Mouse (Mus musculus) megakaryocyte, adult 5-6 weeks (primary cell): Measurements from ENCODE around the gene Nthl1. TPM values are rescaled to one million over a fixed set of nuclear protein-coding genes. Genes with fewer than 3 reads are reported as not detected.
A peak's percentile ranks its signal among the peaks of the same experiment; 100 is the strongest.
"Not testable (repeated sequence)": the region's sequence is repeated elsewhere in the genome, so short reads cannot be mapped to it uniquely, and the experiment has no call there.

ENCODE experiments used
- ATAC-seq: 2 replicates; pipeline ENCODE4 v1.8.0; 2016; ENCODE audit warnings: mild to moderate bottlenecking, inconsistent platforms; ENCODE audit not compliant: poor library complexity, severe bottlenecking
- total RNA-seq, 2 experiments: library from RNA; stranded (forward) in 1 of 2; stranded (reverse) in 1 of 2; fragments of 153-499, 151-499 nt in 1 of 2; fragments of 221-1000, 200-1000 nt in 1 of 2; gene quantifications; 2 replicates each; pipeline versions ENCODE4 v1.2.3 to v1.2.4; 2015 to 2017

The Nthl1 gene
- total RNA-seq, 2 experiments from 2014 or later: 2.1 to 4.7 TPM

- ATAC-seq: no peak
Measured at GRCm38 (mm10) chr17:24648731-24649377, 16.4 kb downstream of the Nthl1 start.

GRCm38 (mm10) chr17:24649581-24650069 lies 17.1 kb downstream of the Nthl1 start:
- ATAC-seq: peak; percentile 46

- peak; percentile 23; the same call in 1 of the 2 replicates for ATAC-seq
Measured at GRCm38 (mm10) chr17:24650070-24650616, 17.7 kb downstream of the Nthl1 start, which contains the start of gene Slc9a3r2. Gene Slc9a3r2 (minus strand): TSS chr17:24650327.

- no peak for ATAC-seq
Measured at GRCm38 (mm10) chr17:24650766-24651165, 18.3 kb downstream of the Nthl1 start.

- no peak for ATAC-seq
Measured at GRCm38 (mm10) chr17:24651835-24652234, 19.4 kb downstream of the Nthl1 start.

GRCm38 (mm10) chr17:24653967-24654710 lies 21.7 kb downstream of the Nthl1 start:
- ATAC-seq: peak; percentile 86

- ATAC-seq: no peak
Measured at GRCm38 (mm10) chr17:24654969-24655368, 22.5 kb downstream of the Nthl1 start.

GRCm38 (mm10) chr17:24658017-24658758 lies 25.7 kb downstream of the Nthl1 start, which contains the start of gene Npw:
Gene Npw (minus strand): TSS chr17:24658457.
- peak; percentile 49; the same call in 1 of the 2 replicates for ATAC-seq

GRCm38 (mm10) chr17:24667011-24667410 lies 34.5 kb downstream of the Nthl1 start:
- not testable (repeated sequence) for ATAC-seq

GRCm38 (mm10) chr17:24667416-24667815 lies 34.9 kb downstream of the Nthl1 start:
- peak; percentile 45 for ATAC-seq

GRCm38 (mm10) chr17:24669214-24669544 lies 36.7 kb downstream of the Nthl1 start:
- not testable (repeated sequence) for ATAC-seq

GRCm38 (mm10) chr17:24669545-24670245 lies 37.2 kb downstream of the Nthl1 start, which contains the start of gene Zfp598:
Gene Zfp598 (plus strand): TSS chr17:24669687.
- ATAC-seq: peak; percentile 97

GRCm38 (mm10) chr17:24670246-24670844 lies 37.9 kb downstream of the Nthl1 start:
- ATAC-seq: no peak

GRCm38 (mm10) chr17:24671346-24671745 lies 38.9 kb downstream of the Nthl1 start:
- ATAC-seq: no peak

GRCm38 (mm10) chr17:24672141-24672540 lies 39.7 kb downstream of the Nthl1 start:
- no peak for ATAC-seq

GRCm38 (mm10) chr17:24674277-24674676 lies 41.8 kb downstream of the Nthl1 start:
- ATAC-seq: no peak

- ATAC-seq: peak; percentile 74
Measured at GRCm38 (mm10) chr17:24676187-24676586, 43.7 kb downstream of the Nthl1 start.

- ATAC-seq: no peak
Measured at GRCm38 (mm10) chr17:24676877-24677276, 44.4 kb downstream of the Nthl1 start.

GRCm38 (mm10) chr17:24677500-24678080 lies 45.1 kb downstream of the Nthl1 start:
- no peak for ATAC-seq
